Mouse (Mus musculus): Measurements from ENCODE around the gene Egln3. TPM values are rescaled to one million over a fixed set of nuclear protein-coding genes. Genes with fewer than 3 reads are reported as not detected.

Gene Egln3
- polyA plus RNA-seq, 1 experiment from 2014 or later = 4.2 TPM

- no peaks in the 10 kb centered on the region for H3K9me3 ChIP-seq
- H3K4me3 ChIP-seq = peak overlapping the region; percentile 63
- H3K4me1 ChIP-seq = peaks cover 15% of the 10 kb centered on the region
- H3K9ac ChIP-seq = no peak overlapping the region
- H3K36me3 ChIP-seq = no peaks in the 10 kb centered on the region
- H3K27ac ChIP-seq = no peak overlapping the region
- ATAC-seq (ENCODE audit: insufficient number of reproducible peaks, insufficient read depth, low FRiP score, low TSS enrichment) = no peak
- H3K27me3 ChIP-seq = peaks cover 12% of the 10 kb centered on the region
- H3K4me2 ChIP-seq (replicated peaks) = peak overlapping the region; percentile 99
- WGBS = 35% methylated on average over 6 of the region's 6 CpGs
Observed at GRCm38 (mm10) chr12:54202276-54202675, 1.4 kb downstream of the Egln3 start.

- 33% methylated on average over 6 of the region's 6 CpGs for WGBS
- H3K9me3 ChIP-seq = no peaks in the 10 kb centered on the region
- no peak overlapping the region for H3K27ac ChIP-seq
- peaks cover 12% of the 10 kb centered on the region for H3K27me3 ChIP-seq
- no peak overlapping the region for H3K9ac ChIP-seq
- ATAC-seq (ENCODE audit: insufficient number of reproducible peaks, insufficient read depth, low FRiP score, low TSS enrichment) = no peak
- no peak overlapping the region for H3K4me3 ChIP-seq
- no peaks in the 10 kb centered on the region for H3K36me3 ChIP-seq
- H3K4me1 ChIP-seq = peaks cover 18% of the 10 kb centered on the region
- no peak overlapping the region for H3K4me2 ChIP-seq (replicated peaks)
Observed at GRCm38 (mm10) chr12:54200856-54201255, 2.8 kb downstream of the Egln3 start.

- Histone ChIP-seq H3K27ac (no peak overlapping the region), H3K9me3 (no peaks in the 10 kb centered on the region), H3K36me3 (no peaks in the 10 kb centered on the region), H3K4me3 (no peak overlapping the region), H3K4me1 (peaks cover 18% of the 10 kb centered on the region), H3K9ac (no peak overlapping the region), H3K4me2 (replicated peaks) (no peak overlapping the region), H3K27me3 (peaks cover 12% of the 10 kb centered on the region)
- 27% methylated on average over 4 of the region's 4 CpGs for WGBS
- ATAC-seq (ENCODE audit: insufficient number of reproducible peaks, insufficient read depth, low FRiP score, low TSS enrichment) = no peak
Observed at GRCm38 (mm10) chr12:54200172-54200571, 3.5 kb downstream of the Egln3 start.

- H3K36me3 ChIP-seq = no peaks in the 10 kb centered on the region
- H3K4me1 ChIP-seq = peaks cover 21% of the 10 kb centered on the region
- H3K9ac ChIP-seq = no peak overlapping the region
- no peaks in the 10 kb centered on the region for H3K9me3 ChIP-seq
- H3K27ac ChIP-seq = no peak overlapping the region
- WGBS = 83% methylated on average over 4 of the region's 4 CpGs
- peaks cover 12% of the 10 kb centered on the region for H3K27me3 ChIP-seq
- no peak overlapping the region for H3K4me3 ChIP-seq
- no peak overlapping the region for H3K4me2 ChIP-seq (replicated peaks)
- ATAC-seq (ENCODE audit: insufficient number of reproducible peaks, insufficient read depth, low FRiP score, low TSS enrichment) = no peak
Observed at GRCm38 (mm10) chr12:54198282-54198918, 5.3 kb downstream of the Egln3 start.

- H3K4me2 ChIP-seq (replicated peaks) = no peak overlapping the region
- H3K36me3 ChIP-seq = no peaks in the 10 kb centered on the region
- H3K9ac ChIP-seq = no peak overlapping the region
- no peak for ATAC-seq (ENCODE audit: insufficient number of reproducible peaks, insufficient read depth, low FRiP score, low TSS enrichment)
- no peak overlapping the region for H3K4me3 ChIP-seq
- H3K27ac ChIP-seq = no peak overlapping the region
- peaks cover 20% of the 10 kb centered on the region for H3K4me1 ChIP-seq
- WGBS = 62% methylated on average over 11 of the region's 11 CpGs
- H3K9me3 ChIP-seq = no peaks in the 10 kb centered on the region
- H3K27me3 ChIP-seq = peaks cover 9% of the 10 kb centered on the region
Observed at GRCm38 (mm10) chr12:54197849-54198248, 5.8 kb downstream of the Egln3 start.

GRCm38 (mm10) chr12:54197301-54197782 lies 6.3 kb downstream of the Egln3 start:
- H3K4me1 ChIP-seq = peaks cover 22% of the 10 kb centered on the region
- no peaks in the 10 kb centered on the region for H3K36me3 ChIP-seq
- ATAC-seq (ENCODE audit: insufficient number of reproducible peaks, insufficient read depth, low FRiP score, low TSS enrichment) = no peak
- H3K4me3 ChIP-seq = no peak overlapping the region
- no peaks in the 10 kb centered on the region for H3K9me3 ChIP-seq
- no peak overlapping the region for H3K9ac ChIP-seq
- H3K27me3 ChIP-seq = 0 out of 2 replicates have a peak, but pooled peaks cover 5% of the 10 kb centered on the region
- H3K4me2 ChIP-seq (replicated peaks) = no peak overlapping the region
- no peak overlapping the region for H3K27ac ChIP-seq
- 61% methylated on average over 6 of the region's 6 CpGs for WGBS

- H3K4me3 ChIP-seq = no peak overlapping the region
- no peak for ATAC-seq (ENCODE audit: insufficient number of reproducible peaks, insufficient read depth, low FRiP score, low TSS enrichment)
- H3K9ac ChIP-seq = no peak overlapping the region
- 88% methylated on average over 8 of the region's 8 CpGs for WGBS
- H3K4me1 ChIP-seq = peaks cover 26% of the 10 kb centered on the region
- 0 out of 2 replicates have a peak, but pooled peaks cover under 1% of the 10 kb centered on the region for H3K27me3 ChIP-seq
- no peaks in the 10 kb centered on the region for H3K9me3 ChIP-seq
- H3K27ac ChIP-seq = no peak overlapping the region
- H3K4me2 ChIP-seq (replicated peaks) = no peak overlapping the region
- no peaks in the 10 kb centered on the region for H3K36me3 ChIP-seq
Observed at GRCm38 (mm10) chr12:54196881-54197280, 6.8 kb downstream of the Egln3 start.

- H3K9me3 ChIP-seq = 0 out of 2 replicates have a peak, but pooled peaks cover 3% of the 10 kb centered on the region
- no peak overlapping the region for H3K4me2 ChIP-seq (replicated peaks)
- peaks cover 35% of the 10 kb centered on the region for H3K4me1 ChIP-seq
- H3K9ac ChIP-seq = no peak overlapping the region
- 23% methylated on average over 5 of the region's 5 CpGs for WGBS
- no peaks in the 10 kb centered on the region for H3K36me3 ChIP-seq
- H3K27ac ChIP-seq = no peak overlapping the region
- ATAC-seq (ENCODE audit: insufficient number of reproducible peaks, insufficient read depth, low FRiP score, low TSS enrichment) = no peak
- H3K4me3 ChIP-seq = no peak overlapping the region
- H3K27me3 ChIP-seq = no peaks in the 10 kb centered on the region
Observed at GRCm38 (mm10) chr12:54194159-54194558, 9.5 kb downstream of the Egln3 start.

GRCm38 (mm10) chr12:54192305-54192661 lies 11.4 kb downstream of the Egln3 start:
- no peak overlapping the region for H3K9ac ChIP-seq
- peak overlapping the region; percentile 21 for H3K4me3 ChIP-seq
- H3K27me3 ChIP-seq = no peaks in the 10 kb centered on the region
- 0 out of 2 replicates have a peak, but pooled peaks cover 3% of the 10 kb centered on the region for H3K9me3 ChIP-seq
- no peak for ATAC-seq (ENCODE audit: insufficient number of reproducible peaks, insufficient read depth, low FRiP score, low TSS enrichment)
- H3K4me2 ChIP-seq (replicated peaks) = peak overlapping the region; percentile 47
- peak overlapping the region; percentile 81 for H3K27ac ChIP-seq
- H3K36me3 ChIP-seq = no peaks in the 10 kb centered on the region
- peaks cover 43% of the 10 kb centered on the region for H3K4me1 ChIP-seq
- WGBS = 2% methylated on average over 5 of the region's 5 CpGs

GRCm38 (mm10) chr12:54191608-54192304 lies 11.9 kb downstream of the Egln3 start:
- Histone ChIP-seq H3K4me2 (replicated peaks) (peak overlapping the region; percentile 47), H3K27ac (peak overlapping the region; percentile 81), H3K4me1 (peaks cover 41% of the 10 kb centered on the region), H3K36me3 (no peaks in the 10 kb centered on the region), H3K4me3 (peak overlapping the region; percentile 21), H3K27me3 (no peaks in the 10 kb centered on the region), H3K9me3 (0 out of 2 replicates have a peak, but pooled peaks cover 3% of the 10 kb centered on the region), H3K9ac (peak overlapping the region; percentile 21; the same call in 1 of the 2 replicates)
- WGBS = 2% methylated on average over 19 of the region's 19 CpGs
- peak; percentile 95 for ATAC-seq (ENCODE audit: insufficient number of reproducible peaks, insufficient read depth, low FRiP score, low TSS enrichment)

GRCm38 (mm10) chr12:54191181-54191580 lies 12.5 kb downstream of the Egln3 start:
- peaks cover 41% of the 10 kb centered on the region for H3K4me1 ChIP-seq
- H3K36me3 ChIP-seq = no peaks in the 10 kb centered on the region
- peak overlapping the region; percentile 81 for H3K27ac ChIP-seq
- 30% methylated on average over 9 of the region's 9 CpGs for WGBS
- peak overlapping the region; percentile 47 for H3K4me2 ChIP-seq (replicated peaks)
- H3K27me3 ChIP-seq = no peaks in the 10 kb centered on the region
- 0 out of 2 replicates have a peak, but pooled peaks cover 3% of the 10 kb centered on the region for H3K9me3 ChIP-seq
- peak overlapping the region; percentile 21; the same call in 1 of the 2 replicates for H3K9ac ChIP-seq
- ATAC-seq (ENCODE audit: insufficient number of reproducible peaks, insufficient read depth, low FRiP score, low TSS enrichment) = no peak
- H3K4me3 ChIP-seq = no peak overlapping the region
